Mouse (Mus musculus): ENCODE measurements around the gene Ms4a1. TPM values are rescaled to one million over a fixed set of nuclear protein-coding genes. Genes with fewer than 3 reads are reported as not detected.

The Ms4a1 gene
- polyA plus RNA-seq (2015; fragmentation: Illumina TruSeq; extraction: RNeasy Lipid Tissue Mini Kit (QIAGEN cat#74804); ENCODE audit: insufficient read depth, low replicate concordance): 821 TPM

GRCm38 (mm10) chr19:11266052-11266845 is at the start of gene Ms4a1:
TSS of gene Ms4a1 (minus strand) at chr19:11266241.

GRCm38 (mm10) chr19:11314354-11314753 is 48.3 kb upstream of the Ms4a1 start, which contains the start of gene Ms4a14:
TSS of gene Ms4a14 (minus strand) at chr19:11314454.

GRCm38 (mm10) chr19:11283773-11284172 is 17.7 kb upstream of the Ms4a1 start, which contains the start of gene Ms4a5:
TSS of gene Ms4a5 (minus strand) at chr19:11283873.

GRCm38 (mm10) chr19:11232348-11232747 is 33.7 kb downstream of the Ms4a1 start, which contains the start of gene Ms4a12:
TSS of gene Ms4a12 (minus strand) at chr19:11232448.

Other genes with a start within 250 kb of the Ms4a1 start
- not detected for gene Ms4a18, start 248.2 kb downstream of the Ms4a1 start, polyA plus RNA-seq (2015; fragmentation: Illumina TruSeq; extraction: RNeasy Lipid Tissue Mini Kit (QIAGEN cat#74804); ENCODE audit: insufficient read depth, low replicate concordance)
- 9.2 TPM for gene Ms4a8a, start 185.1 kb downstream of the Ms4a1 start, polyA plus RNA-seq (2015; fragmentation: Illumina TruSeq; extraction: RNeasy Lipid Tissue Mini Kit (QIAGEN cat#74804); ENCODE audit: insufficient read depth, low replicate concordance)
- gene 1700017D01Rik, start 135.4 kb downstream of the Ms4a1 start, polyA plus RNA-seq (2015; fragmentation: Illumina TruSeq; extraction: RNeasy Lipid Tissue Mini Kit (QIAGEN cat#74804); ENCODE audit: insufficient read depth, low replicate concordance): not detected
- gene 1700025F22Rik, start 100.9 kb downstream of the Ms4a1 start, polyA plus RNA-seq (2015; fragmentation: Illumina TruSeq; extraction: RNeasy Lipid Tissue Mini Kit (QIAGEN cat#74804); ENCODE audit: insufficient read depth, low replicate concordance): not detected
- gene Ms4a13, start 69.5 kb downstream of the Ms4a1 start, polyA plus RNA-seq (2015; fragmentation: Illumina TruSeq; extraction: RNeasy Lipid Tissue Mini Kit (QIAGEN cat#74804); ENCODE audit: insufficient read depth, low replicate concordance): not detected
- not detected for gene Ms4a12, start 33.8 kb downstream of the Ms4a1 start, polyA plus RNA-seq (2015; fragmentation: Illumina TruSeq; extraction: RNeasy Lipid Tissue Mini Kit (QIAGEN cat#74804); ENCODE audit: insufficient read depth, low replicate concordance)
- not detected for gene Ms4a5, start 17.6 kb upstream of the Ms4a1 start, polyA plus RNA-seq (2015; fragmentation: Illumina TruSeq; extraction: RNeasy Lipid Tissue Mini Kit (QIAGEN cat#74804); ENCODE audit: insufficient read depth, low replicate concordance)
- gene Ms4a14, start 48.2 kb upstream of the Ms4a1 start, polyA plus RNA-seq (2015; fragmentation: Illumina TruSeq; extraction: RNeasy Lipid Tissue Mini Kit (QIAGEN cat#74804); ENCODE audit: insufficient read depth, low replicate concordance): 3.4 TPM
- 27.2 TPM for gene Ms4a7, start 69.9 kb upstream of the Ms4a1 start, polyA plus RNA-seq (2015; fragmentation: Illumina TruSeq; extraction: RNeasy Lipid Tissue Mini Kit (QIAGEN cat#74804); ENCODE audit: insufficient read depth, low replicate concordance)
- gene Ms4a4a, start 109.3 kb upstream of the Ms4a1 start, polyA plus RNA-seq (2015; fragmentation: Illumina TruSeq; extraction: RNeasy Lipid Tissue Mini Kit (QIAGEN cat#74804); ENCODE audit: insufficient read depth, low replicate concordance): 8.1 TPM
- gene Ms4a4c, start 138.5 kb upstream of the Ms4a1 start, polyA plus RNA-seq (2015; fragmentation: Illumina TruSeq; extraction: RNeasy Lipid Tissue Mini Kit (QIAGEN cat#74804); ENCODE audit: insufficient read depth, low replicate concordance): 282 TPM
- gene Ms4a4b, start 177.3 kb upstream of the Ms4a1 start, polyA plus RNA-seq (2015; fragmentation: Illumina TruSeq; extraction: RNeasy Lipid Tissue Mini Kit (QIAGEN cat#74804); ENCODE audit: insufficient read depth, low replicate concordance): 535 TPM
- gene Ms4a6c, start 203.1 kb upstream of the Ms4a1 start, polyA plus RNA-seq (2015; fragmentation: Illumina TruSeq; extraction: RNeasy Lipid Tissue Mini Kit (QIAGEN cat#74804); ENCODE audit: insufficient read depth, low replicate concordance): 131 TPM
- 245 TPM for gene Gm8369, start 219.7 kb upstream of the Ms4a1 start, polyA plus RNA-seq (2015; fragmentation: Illumina TruSeq; extraction: RNeasy Lipid Tissue Mini Kit (QIAGEN cat#74804); ENCODE audit: insufficient read depth, low replicate concordance)